25 mouse cellular contexts compared by ENCODE assay signal in genomic region chr8:85376516-85376915, GRCm38 (mm10). TPM values are rescaled to one million over a fixed set of nuclear protein-coding genes. Genes with fewer than 3 reads are reported as not detected.
DNase-seq lines count a peak whose midpoint lies in the region; ATAC-seq lines count a peak whose summit lies in the region.
"Had no signal": no experiment of that assay in that cellular context is flagged by ENCODE, and none has a peak within 500 bp of the region (broad histone marks: within the 10 kb centered on the region; RNA-seq: fewer than 3 reads in every experiment).

No protein-coding gene starts in this region.

- H3K4me2 ChIP-seq in kidney, embryonic 14.5 days (replicated peaks; ENCODE audit: low read depth, low read length): no peak overlapping the region
- no peak overlapping the region for H3K4me2 ChIP-seq in liver, embryonic 15.5 days
- H3K4me2 ChIP-seq: embryonic facial prominence, embryonic 15.5 days; hindbrain, embryonic 15.5 days; kidney, embryonic 15.5 days; limb, embryonic 12.5 days; midbrain, embryonic 12.5 days; stomach, embryonic 15.5 days had no signal

- WGBS in heart, embryonic 10.5 days: 54% methylated on average over 3 of the region's 3 CpGs
- 68% methylated on average over 3 of the region's 3 CpGs for WGBS in kidney, embryonic 14.5 days
- 61% methylated on average over 3 of the region's 3 CpGs for WGBS in liver, embryonic 15.5 days (ENCODE audit: insufficient replicate concordance)

- peaks cover 78% of the 10 kb centered on the region for H3K4me1 ChIP-seq in heart, embryonic 10.5 days
- peaks cover 32% of the 10 kb centered on the region for H3K4me1 ChIP-seq in kidney, embryonic 14.5 days (ENCODE audit: control insufficient read depth, insufficient read depth, low read length)
- peaks cover 75% of the 10 kb centered on the region for H3K4me1 ChIP-seq in liver, embryonic 15.5 days (replicated peaks)
- H3K4me1 ChIP-seq: hindbrain, embryonic 15.5 days; midbrain, embryonic 12.5 days had no signal

- no peak overlapping the region for H3K9ac ChIP-seq in kidney, embryonic 14.5 days (ENCODE audit: low read depth, low read length)
- no peak overlapping the region for H3K9ac ChIP-seq in liver, embryonic 15.5 days
- H3K9ac ChIP-seq: embryonic facial prominence, embryonic 15.5 days; hindbrain, embryonic 15.5 days; kidney, embryonic 15.5 days; limb, embryonic 12.5 days; midbrain, embryonic 12.5 days; stomach, embryonic 15.5 days had no signal

- no peaks in the 10 kb centered on the region for H3K9me3 ChIP-seq in heart, embryonic 10.5 days
- no peaks in the 10 kb centered on the region for H3K9me3 ChIP-seq in kidney, embryonic 14.5 days (ENCODE audit: control insufficient read depth, low read length)
- H3K9me3 ChIP-seq in liver, embryonic 15.5 days (replicated peaks): no peaks in the 10 kb centered on the region
- H3K9me3 ChIP-seq: embryonic facial prominence, embryonic 15.5 days; forebrain, embryonic 10.5 days; G1E; hindbrain, embryonic 15.5 days; kidney, embryonic 15.5 days; limb, embryonic 12.5 days; midbrain, embryonic 12.5 days; stomach, embryonic 15.5 days had no signal

- no peak for DNase-seq in heart, embryonic 10.5 days (ENCODE audit: low spot score)
- no peak for DNase-seq in heart, postnatal 14 days
- peak; percentile 50 for DNase-seq in kidney, postnatal 14 days
- peak; percentile 30 for DNase-seq in 3T3-L1 (ENCODE audit: low read depth, low spot score)
- no peak for DNase-seq in neural tube, embryonic 10.5 days (ENCODE audit: extremely low spot score, low spot score)
- DNase-seq: adrenal gland, adult 2 months; cerebellum, adult 11 months; cerebellum, adult 9-11 months; gastrocnemius, postnatal 10 days; heart, postnatal 36 days; lung, adult 18-20 months; lung, postnatal 14 days; thymus, postnatal 36 days had no signal

- ATAC-seq in kidney, embryonic 14.5 days (ENCODE audit: low FRiP score, low TSS enrichment): no peak
- no peak for ATAC-seq in liver, embryonic 15.5 days (ENCODE audit: insufficient read depth)
- ATAC-seq: forebrain, embryonic 16.5 days had no signal

- no peaks in the 10 kb centered on the region for H3K27me3 ChIP-seq in heart, embryonic 10.5 days (ENCODE audit: insufficient read depth, poor library complexity, severe bottlenecking)
- no peaks in the 10 kb centered on the region for H3K27me3 ChIP-seq in kidney, embryonic 14.5 days (ENCODE audit: control insufficient read depth, insufficient read depth, low read length)
- H3K27me3 ChIP-seq in liver, embryonic 15.5 days: no peaks in the 10 kb centered on the region
- H3K27me3 ChIP-seq: embryonic facial prominence, embryonic 15.5 days; hindbrain, embryonic 15.5 days; kidney, embryonic 15.5 days; limb, embryonic 12.5 days; midbrain, embryonic 12.5 days; stomach, embryonic 15.5 days had no signal

- H3K27ac ChIP-seq in heart, embryonic 10.5 days: peak overlapping the region; percentile 70; the same call in 1 of the 2 replicates
- no peak overlapping the region for H3K27ac ChIP-seq in kidney, embryonic 14.5 days (ENCODE audit: low read depth, low read length)
- H3K27ac ChIP-seq in liver, embryonic 15.5 days (replicated peaks): peak overlapping the region; percentile 2
- H3K27ac ChIP-seq: embryonic facial prominence, embryonic 15.5 days; forebrain, embryonic 10.5 days; hindbrain, embryonic 15.5 days; kidney, embryonic 15.5 days; layer of hippocampus, adult 2 months; limb, embryonic 12.5 days; midbrain, embryonic 12.5 days; stomach, embryonic 15.5 days had no signal

- no peak overlapping the region for H3K4me3 ChIP-seq in heart, embryonic 10.5 days
- no peak overlapping the region for H3K4me3 ChIP-seq in kidney, embryonic 14.5 days (ENCODE audit: low read length)
- no peak overlapping the region for H3K4me3 ChIP-seq in liver, embryonic 15.5 days (replicated peaks)
- H3K4me3 ChIP-seq: embryonic facial prominence, embryonic 15.5 days; forebrain, embryonic 10.5 days; hindbrain, embryonic 15.5 days; kidney, embryonic 15.5 days; layer of hippocampus, adult 2 months; limb, embryonic 12.5 days; midbrain, embryonic 12.5 days; stomach, embryonic 15.5 days had no signal

- intact Hi-C loops in heart, postnatal 14 days (cut with DNase I): no loop called here

- no peaks in the 10 kb centered on the region for H3K36me3 ChIP-seq in heart, embryonic 10.5 days
- no peaks in the 10 kb centered on the region for H3K36me3 ChIP-seq in kidney, embryonic 14.5 days (ENCODE audit: control insufficient read depth, insufficient read depth, low read length)
- H3K36me3 ChIP-seq in liver, embryonic 15.5 days (replicated peaks): peaks cover 19% of the 10 kb centered on the region
- H3K36me3 ChIP-seq: embryonic facial prominence, embryonic 15.5 days; forebrain, embryonic 10.5 days; hindbrain, embryonic 15.5 days; kidney, embryonic 15.5 days; limb, embryonic 12.5 days; midbrain, embryonic 12.5 days; stomach, embryonic 15.5 days had no signal

RNA-seq across cellular contexts. Expression of gene Mylk3, which starts 9.6 kb away (rescaled TPM):
- polyA plus RNA-seq in heart, embryonic 10.5 days (2016; fragmentation: Nextera tagmentation; extraction: Ambion mirVana): 131 and 248 TPM in 2 replicates
- 100 to 1,000 TPM; 332 to 359 TPM for total RNA-seq in heart, postnatal 14 days (2021)
- polyA plus RNA-seq in kidney, embryonic 14.5 days (2014; fragmentation: Nextera tagmentation; extraction: Ambion mirVana): 0.71 and 1.7 TPM in 2 replicates
- 57.2 and 68.2 TPM in 2 replicates for polyA plus RNA-seq in liver, embryonic 15.5 days (2015; fragmentation: Nextera tagmentation; extraction: Ambion mirVana)

RNA-seq across cellular contexts. Expression of gene 4921524J17Rik, which starts 56.1 kb away (rescaled TPM):
- polyA plus RNA-seq in heart, embryonic 10.5 days (2016; fragmentation: Nextera tagmentation; extraction: Ambion mirVana): 61.0 and 64.9 TPM in 2 replicates
- total RNA-seq in heart, postnatal 14 days (2021): 10 to 100 TPM; 20.7 to 23.2 TPM
- 42.9 and 44.8 TPM in 2 replicates for polyA plus RNA-seq in kidney, embryonic 14.5 days (2014; fragmentation: Nextera tagmentation; extraction: Ambion mirVana)
- 14.8 and 15.6 TPM in 2 replicates for polyA plus RNA-seq in liver, embryonic 15.5 days (2015; fragmentation: Nextera tagmentation; extraction: Ambion mirVana)

Comparison
In these comparisons a context has a peak if more than half of its experiments do, and no peak if none do; other contexts are left out.
1. DNase-seq: peak in kidney, postnatal 14 days (single experiment) and 3T3-L1 (single experiment); none in heart, embryonic 10.5 days (single experiment), heart, postnatal 14 days (0 of 2) and neural tube, embryonic 10.5 days (single experiment).
2. RNA of gene Mylk3, which starts 9.6 kb away (polyA plus RNA-seq): 131 to 248 TPM in heart, embryonic 10.5 days and 57.2 to 68.2 TPM in liver, embryonic 15.5 days; 0.71 to 1.7 TPM in kidney, embryonic 14.5 days; every median in the first group is over 10 times any median in the second.